Mouse (Mus musculus): ENCODE data around the gene Glb1l2. TPM values are rescaled to one million over a fixed set of nuclear protein-coding genes. Genes with fewer than 3 reads are reported as not detected.

The Glb1l2 gene
- polyA plus RNA-seq, 1 experiment from 2014 or later = 10.2 TPM

- H3K9me3 ChIP-seq (ENCODE audit: control insufficient read depth, low read length) = no peaks in the 10 kb centered on the region
- no peaks in the 10 kb centered on the region for H3K4me1 ChIP-seq (replicated peaks; ENCODE audit: control insufficient read depth, insufficient read depth)
- no peak overlapping the region for H3K9ac ChIP-seq (ENCODE audit: low read length)
- no peak overlapping the region for H3K4me3 ChIP-seq (ENCODE audit: low read depth, low read length)
- H3K27ac ChIP-seq (replicated peaks) = no peak overlapping the region
- ATAC-seq (ENCODE audit: low FRiP score, low TSS enrichment) (no peak), DNase-seq (ENCODE audit: low spot score) (no peak)
- no peaks in the 10 kb centered on the region for H3K27me3 ChIP-seq (ENCODE audit: control insufficient read depth, insufficient read depth, low read length)
- WGBS = 85% methylated on average over 2 of the region's 2 CpGs
- no peak overlapping the region for H3K4me2 ChIP-seq (replicated peaks; ENCODE audit: low read depth)
- H3K36me3 ChIP-seq (ENCODE audit: control insufficient read depth, insufficient read depth, low read length) = no peaks in the 10 kb centered on the region
- no peak for TF ChIP-seq CTCF (IDR thresholded peaks at IDR 0.05; ENCODE audit: low read depth)
- TF ChIP-seq EP300 (optimal IDR thresholded peaks at IDR 0.05) = no peak
These were observed 30.6 kb downstream of the Glb1l2 start for GRCm38 (mm10) chr9:26775700-26776099.

- Histone ChIP-seq H3K9me3 (ENCODE audit: control insufficient read depth, low read length) (no peaks in the 10 kb centered on the region), H3K4me3 (ENCODE audit: low read depth, low read length) (no peak overlapping the region), H3K27ac (replicated peaks) (no peak overlapping the region), H3K27me3 (ENCODE audit: control insufficient read depth, insufficient read depth, low read length) (no peaks in the 10 kb centered on the region), H3K9ac (ENCODE audit: low read length) (no peak overlapping the region), H3K36me3 (ENCODE audit: control insufficient read depth, insufficient read depth, low read length) (no peaks in the 10 kb centered on the region), H3K4me2 (replicated peaks; ENCODE audit: low read depth) (no peak overlapping the region), H3K4me1 (replicated peaks; ENCODE audit: control insufficient read depth, insufficient read depth) (no peaks in the 10 kb centered on the region)
- ATAC-seq (ENCODE audit: low FRiP score, low TSS enrichment) (no peak), DNase-seq (ENCODE audit: low spot score) (no peak)
- TF ChIP-seq EP300 (optimal IDR thresholded peaks at IDR 0.05) (no peak), CTCF (IDR thresholded peaks at IDR 0.05; ENCODE audit: low read depth) (no peak)
- WGBS = 86% methylated on average over 3 of the region's 3 CpGs
These were observed 38.1 kb downstream of the Glb1l2 start for GRCm38 (mm10) chr9:26768181-26768580.

- ATAC-seq (ENCODE audit: low FRiP score, low TSS enrichment) (no peak), DNase-seq (ENCODE audit: low spot score) (no peak)
- H3K27me3 ChIP-seq (ENCODE audit: control insufficient read depth, insufficient read depth, low read length) = no peaks in the 10 kb centered on the region
- H3K9me3 ChIP-seq (ENCODE audit: control insufficient read depth, low read length) = no peaks in the 10 kb centered on the region
- 80% methylated on average over 6 of the region's 6 CpGs for WGBS
- no peaks in the 10 kb centered on the region for H3K36me3 ChIP-seq (ENCODE audit: control insufficient read depth, insufficient read depth, low read length)
- no peak overlapping the region for H3K4me2 ChIP-seq (replicated peaks; ENCODE audit: low read depth)
- H3K4me3 ChIP-seq (ENCODE audit: low read depth, low read length) = no peak overlapping the region
- no peaks in the 10 kb centered on the region for H3K4me1 ChIP-seq (replicated peaks; ENCODE audit: control insufficient read depth, insufficient read depth)
- H3K9ac ChIP-seq (ENCODE audit: low read length) = no peak overlapping the region
- TF ChIP-seq CTCF (IDR thresholded peaks at IDR 0.05; ENCODE audit: low read depth) (no peak), EP300 (optimal IDR thresholded peaks at IDR 0.05) (no peak)
- H3K27ac ChIP-seq (replicated peaks) = no peak overlapping the region
These were observed 43.8 kb downstream of the Glb1l2 start for GRCm38 (mm10) chr9:26762477-26762876.

- H3K4me2 ChIP-seq (replicated peaks; ENCODE audit: low read depth) = no peak overlapping the region
- no peak overlapping the region for H3K4me3 ChIP-seq (ENCODE audit: low read depth, low read length)
- TF ChIP-seq CTCF (IDR thresholded peaks at IDR 0.05; ENCODE audit: low read depth) (no peak), EP300 (optimal IDR thresholded peaks at IDR 0.05) (no peak)
- no peaks in the 10 kb centered on the region for H3K27me3 ChIP-seq (ENCODE audit: control insufficient read depth, insufficient read depth, low read length)
- ATAC-seq (ENCODE audit: low FRiP score, low TSS enrichment) = no peak
- H3K9me3 ChIP-seq (ENCODE audit: control insufficient read depth, low read length) = no peaks in the 10 kb centered on the region
- no peak overlapping the region for H3K9ac ChIP-seq (ENCODE audit: low read length)
- WGBS = 80% methylated on average over 5 of the region's 5 CpGs
- DNase-seq (ENCODE audit: low spot score) = no peak
- no peaks in the 10 kb centered on the region for H3K4me1 ChIP-seq (replicated peaks; ENCODE audit: control insufficient read depth, insufficient read depth)
- H3K36me3 ChIP-seq (ENCODE audit: control insufficient read depth, insufficient read depth, low read length) = no peaks in the 10 kb centered on the region
- no peak overlapping the region for H3K27ac ChIP-seq (replicated peaks)
These were observed 45.7 kb downstream of the Glb1l2 start for GRCm38 (mm10) chr9:26760576-26760975.

GRCm38 (mm10) chr9:26760081-26760480 is 46.2 kb downstream of the Glb1l2 start:
- no peak overlapping the region for H3K9ac ChIP-seq (ENCODE audit: low read length)
- WGBS = 31% methylated on average over 9 of the region's 9 CpGs
- H3K27me3 ChIP-seq (ENCODE audit: control insufficient read depth, insufficient read depth, low read length) = no peaks in the 10 kb centered on the region
- H3K27ac ChIP-seq (replicated peaks) = no peak overlapping the region
- no peaks in the 10 kb centered on the region for H3K9me3 ChIP-seq (ENCODE audit: control insufficient read depth, low read length)
- no peak overlapping the region for H3K4me3 ChIP-seq (ENCODE audit: low read depth, low read length)
- H3K36me3 ChIP-seq (ENCODE audit: control insufficient read depth, insufficient read depth, low read length) = no peaks in the 10 kb centered on the region
- ATAC-seq (ENCODE audit: low FRiP score, low TSS enrichment) (no peak), DNase-seq (ENCODE audit: low spot score) (peak; percentile 27)
- H3K4me2 ChIP-seq (replicated peaks; ENCODE audit: low read depth) = no peak overlapping the region
- TF ChIP-seq CTCF (IDR thresholded peaks at IDR 0.05; ENCODE audit: low read depth) = peak; percentile 65
- no peak for TF ChIP-seq EP300 (optimal IDR thresholded peaks at IDR 0.05)
- no peaks in the 10 kb centered on the region for H3K4me1 ChIP-seq (replicated peaks; ENCODE audit: control insufficient read depth, insufficient read depth)

- Histone ChIP-seq H3K9me3 (ENCODE audit: control insufficient read depth, low read length) (no peaks in the 10 kb centered on the region), H3K27me3 (ENCODE audit: control insufficient read depth, insufficient read depth, low read length) (no peaks in the 10 kb centered on the region), H3K4me2 (replicated peaks; ENCODE audit: low read depth) (no peak overlapping the region), H3K27ac (replicated peaks) (no peak overlapping the region), H3K36me3 (ENCODE audit: control insufficient read depth, insufficient read depth, low read length) (no peaks in the 10 kb centered on the region), H3K9ac (ENCODE audit: low read length) (no peak overlapping the region), H3K4me1 (replicated peaks; ENCODE audit: control insufficient read depth, insufficient read depth) (no peaks in the 10 kb centered on the region), H3K4me3 (ENCODE audit: low read depth, low read length) (no peak overlapping the region)
- no peak for ATAC-seq (ENCODE audit: low FRiP score, low TSS enrichment)
- 76% methylated on average over 4 of the region's 4 CpGs for WGBS
- TF ChIP-seq CTCF (IDR thresholded peaks at IDR 0.05; ENCODE audit: low read depth) (no peak), EP300 (optimal IDR thresholded peaks at IDR 0.05) (no peak)
- DNase-seq (ENCODE audit: low spot score) = no peak
These were observed 57.4 kb downstream of the Glb1l2 start for GRCm38 (mm10) chr9:26748893-26749292.

All from stomach, postnatal 0 days (tissue).